Mouse (Mus musculus): Measurements from ENCODE around the gene Lrp11. TPM values are rescaled to one million over a fixed set of nuclear protein-coding genes. Genes with fewer than 3 reads are reported as not detected.
"Not testable (repeated sequence)": the region's sequence is repeated elsewhere in the genome, so short reads cannot be mapped to it uniquely, and the experiment has no call there.

Gene Lrp11
- polyA plus RNA-seq, 1 experiment from 2014 or later = 12.3 TPM

DNA sequence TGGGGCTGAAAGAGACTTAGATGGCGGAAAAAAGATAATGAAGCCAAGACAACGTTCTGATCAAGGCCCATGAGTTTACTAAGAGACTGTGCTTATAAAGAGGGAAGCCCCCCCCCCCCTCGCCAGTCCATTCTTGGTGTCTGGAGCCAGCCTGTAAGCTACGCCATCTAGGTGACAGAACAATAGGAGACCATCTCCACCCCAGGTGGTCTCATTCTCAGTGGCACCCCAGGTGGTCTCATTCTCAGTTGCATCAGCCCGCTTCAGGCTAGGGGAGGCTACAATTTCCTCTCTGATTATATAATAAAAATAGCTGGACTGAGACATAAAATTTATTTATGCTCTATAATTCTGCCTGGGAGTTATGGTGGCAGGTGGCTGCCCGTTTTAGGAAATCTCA lies 22.0 kb downstream of the Lrp11 start:
- 87% methylated on average over 6 of the region's 6 CpGs for WGBS (ENCODE audit: missing documents)
- Histone ChIP-seq H3K4me3 (ENCODE audit: inconsistent target) (no peak overlapping the region), H3K27ac (no peak overlapping the region), H3K36me3 (ENCODE audit: inconsistent target) (no peaks in the 10 kb centered on the region), H3K79me2 (ENCODE audit: inconsistent target) (no peaks in the 10 kb centered on the region)

DNA sequence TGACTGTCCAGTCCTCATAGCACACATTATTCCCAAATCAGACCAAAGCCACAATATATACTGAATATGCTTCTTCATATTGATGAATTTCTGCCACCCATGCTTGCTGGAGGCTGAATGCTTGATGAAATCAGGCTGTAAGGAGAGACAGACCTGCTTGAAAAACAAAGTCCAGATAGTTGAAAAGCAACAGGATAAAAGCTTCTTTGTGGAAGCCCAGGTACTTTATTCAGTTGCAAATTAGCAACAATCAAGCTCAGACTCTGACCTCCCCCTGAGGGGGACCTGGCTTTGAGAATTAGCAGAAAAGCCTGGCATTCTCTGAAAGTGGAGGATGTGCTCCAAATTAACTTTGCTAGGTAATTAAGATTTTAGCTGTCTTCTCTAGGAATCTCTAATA lies 22.6 kb downstream of the Lrp11 start:
- not testable (repeated sequence) for H3K36me3 ChIP-seq (ENCODE audit: inconsistent target); H3K4me3 ChIP-seq (ENCODE audit: inconsistent target); H3K79me2 ChIP-seq (ENCODE audit: inconsistent target); H3K27ac ChIP-seq

DNA sequence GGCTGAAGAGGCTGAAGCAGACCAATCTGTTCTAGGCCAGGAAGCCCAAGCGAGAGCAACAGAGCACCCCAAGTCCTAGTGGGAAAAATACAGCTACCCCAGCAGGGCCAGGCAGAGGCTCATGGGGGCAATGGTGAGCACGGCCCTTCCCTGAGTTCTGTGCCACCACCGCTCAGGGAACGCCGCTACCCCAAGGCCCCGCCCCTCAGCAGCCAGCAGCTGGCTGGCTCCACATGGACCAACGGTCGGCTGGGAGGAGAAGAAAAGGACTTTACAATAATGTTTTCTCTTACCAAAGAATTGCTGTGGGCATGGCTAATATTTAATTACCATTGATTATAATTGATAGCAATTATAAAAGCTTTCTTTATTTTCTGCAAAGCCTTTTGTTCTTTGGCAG lies 25.2 kb downstream of the Lrp11 start:
- Histone ChIP-seq H3K27ac (no peak overlapping the region), H3K79me2 (ENCODE audit: inconsistent target) (no peaks in the 10 kb centered on the region), H3K4me3 (ENCODE audit: inconsistent target) (no peak overlapping the region), H3K36me3 (ENCODE audit: inconsistent target) (no peaks in the 10 kb centered on the region)
- WGBS (ENCODE audit: missing documents) = 95% methylated on average over 8 of the region's 8 CpGs

DNA sequence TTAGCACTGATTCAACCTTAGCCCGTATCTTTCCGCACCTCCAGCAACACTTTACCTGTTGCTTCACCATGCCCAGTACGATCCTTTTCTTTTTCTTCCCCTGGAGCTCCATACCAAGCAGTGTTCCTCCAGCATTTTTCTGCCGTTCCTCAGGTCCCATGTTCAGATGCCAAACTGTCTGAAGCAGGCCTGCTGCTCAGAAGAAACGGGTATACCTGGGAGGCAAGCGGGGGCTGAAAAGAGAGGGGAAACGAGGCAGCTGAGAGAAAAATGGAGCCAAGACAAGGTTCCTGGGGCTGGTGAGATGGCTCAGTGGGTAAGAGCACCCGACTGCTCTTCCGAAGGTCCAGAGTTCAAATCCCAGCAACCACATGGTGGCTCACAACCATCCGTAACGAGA lies 27.5 kb downstream of the Lrp11 start:
- not testable (repeated sequence) for H3K27ac ChIP-seq; H3K36me3 ChIP-seq (ENCODE audit: inconsistent target)
- WGBS (ENCODE audit: missing documents) = 99% methylated on average over 7 of the region's 11 CpGs

DNA sequence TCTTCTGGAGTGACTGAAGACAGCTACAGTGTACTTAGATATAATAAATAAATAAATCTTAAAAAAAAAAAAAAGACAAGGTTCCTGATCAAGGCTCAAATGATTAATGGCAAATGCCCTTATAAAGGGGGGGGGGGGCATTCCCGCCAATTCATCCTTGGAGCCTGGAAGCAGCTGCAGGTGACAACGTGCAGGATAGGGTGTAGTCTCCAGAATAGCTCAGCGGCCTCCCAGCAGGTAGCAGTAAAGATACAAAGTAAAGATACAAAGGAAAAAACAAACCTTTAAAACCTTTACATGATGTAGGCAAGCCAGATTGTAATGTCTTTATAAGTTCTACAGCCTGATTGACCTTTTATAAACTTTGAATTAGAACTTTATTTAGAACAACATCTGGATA lies 28.0 kb downstream of the Lrp11 start:
- H3K4me3 ChIP-seq (ENCODE audit: inconsistent target); H3K27ac ChIP-seq; H3K36me3 ChIP-seq (ENCODE audit: inconsistent target); H3K79me2 ChIP-seq (ENCODE audit: inconsistent target): not testable (repeated sequence)
- 79% methylated on average over 3 of the region's 3 CpGs for WGBS (ENCODE audit: missing documents)

More for the DNA sequence above, 27.5 kb downstream of the Lrp11 start:
- not testable (repeated sequence) for H3K4me3 ChIP-seq (ENCODE audit: inconsistent target); H3K79me2 ChIP-seq (ENCODE audit: inconsistent target)

DNA sequence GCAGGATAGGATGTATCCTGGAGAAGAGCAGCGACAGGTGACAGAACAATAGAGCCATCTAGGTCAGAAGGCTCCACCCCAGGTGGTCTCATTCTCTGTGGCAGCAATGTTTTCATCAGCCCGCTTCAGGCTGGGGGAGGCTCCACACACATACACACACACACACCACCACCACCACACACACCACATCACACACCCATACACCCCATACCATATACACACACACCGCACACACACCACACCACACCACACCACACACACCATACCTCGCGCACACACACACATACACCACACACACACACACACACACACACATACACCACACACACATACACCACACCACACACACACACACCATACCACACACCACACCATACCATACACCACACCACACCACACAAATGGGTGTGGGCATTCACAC lies 30.2 kb downstream of the Lrp11 start:
- no peaks in the 10 kb centered on the region for H3K36me3 ChIP-seq (ENCODE audit: inconsistent target)
- no peak overlapping the region for H3K4me3 ChIP-seq (ENCODE audit: inconsistent target)
- no peak overlapping the region for H3K27ac ChIP-seq
- no peaks in the 10 kb centered on the region for H3K79me2 ChIP-seq (ENCODE audit: inconsistent target)
- WGBS (ENCODE audit: missing documents) = 98% methylated on average over 4 of the region's 5 CpGs

DNA sequence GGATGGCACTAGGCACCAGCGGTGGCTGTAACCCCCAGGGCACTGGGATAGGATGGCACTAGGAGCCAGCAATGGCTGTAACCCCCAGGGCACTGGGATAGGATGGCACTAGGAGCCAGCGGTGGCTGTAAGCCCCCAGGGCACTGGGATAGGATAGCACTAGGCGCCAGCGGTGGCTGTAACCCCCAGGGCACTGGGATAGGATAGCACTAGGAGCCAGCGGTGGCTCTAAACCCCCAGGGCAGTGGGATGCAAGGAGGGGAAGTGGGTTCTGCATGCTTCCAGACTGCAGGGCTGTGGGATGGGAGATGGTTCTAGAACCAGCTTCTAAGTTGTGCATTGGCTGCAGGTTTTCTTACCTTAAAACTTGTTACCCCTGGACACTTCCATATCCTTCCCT lies 31.1 kb downstream of the Lrp11 start:
- H3K4me3 ChIP-seq (ENCODE audit: inconsistent target) = no peak overlapping the region
- no peak overlapping the region for H3K27ac ChIP-seq
- WGBS (ENCODE audit: missing documents) = 94% methylated on average over 5 of the region's 5 CpGs
- no peaks in the 10 kb centered on the region for H3K79me2 ChIP-seq (ENCODE audit: inconsistent target)
- no peaks in the 10 kb centered on the region for H3K36me3 ChIP-seq (ENCODE audit: inconsistent target)

DNA sequence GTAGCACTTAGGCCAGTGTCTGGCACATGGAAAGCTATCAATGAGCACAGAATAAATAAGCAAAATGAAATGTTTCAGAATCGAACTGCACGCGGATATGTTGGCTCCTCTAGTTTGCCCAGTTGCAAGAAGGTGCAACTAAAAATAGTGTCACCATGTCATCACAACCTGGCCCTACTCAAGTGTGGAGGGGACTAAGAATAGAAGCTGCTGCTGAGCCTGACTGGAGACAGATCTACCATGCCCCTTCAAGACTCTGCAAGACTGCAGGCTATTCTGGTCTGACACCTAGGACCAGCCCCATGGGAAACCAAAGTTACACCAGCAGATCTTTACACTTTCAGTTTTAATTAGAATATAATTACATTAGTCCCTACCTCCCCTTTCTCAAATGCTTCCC lies 32.8 kb downstream of the Lrp11 start:
- Histone ChIP-seq H3K4me3 (ENCODE audit: inconsistent target) (no peak overlapping the region), H3K79me2 (ENCODE audit: inconsistent target) (no peaks in the 10 kb centered on the region), H3K36me3 (ENCODE audit: inconsistent target) (no peaks in the 10 kb centered on the region), H3K27ac (no peak overlapping the region)
- WGBS (ENCODE audit: missing documents) = 89% methylated on average over 3 of the region's 3 CpGs

DNA sequence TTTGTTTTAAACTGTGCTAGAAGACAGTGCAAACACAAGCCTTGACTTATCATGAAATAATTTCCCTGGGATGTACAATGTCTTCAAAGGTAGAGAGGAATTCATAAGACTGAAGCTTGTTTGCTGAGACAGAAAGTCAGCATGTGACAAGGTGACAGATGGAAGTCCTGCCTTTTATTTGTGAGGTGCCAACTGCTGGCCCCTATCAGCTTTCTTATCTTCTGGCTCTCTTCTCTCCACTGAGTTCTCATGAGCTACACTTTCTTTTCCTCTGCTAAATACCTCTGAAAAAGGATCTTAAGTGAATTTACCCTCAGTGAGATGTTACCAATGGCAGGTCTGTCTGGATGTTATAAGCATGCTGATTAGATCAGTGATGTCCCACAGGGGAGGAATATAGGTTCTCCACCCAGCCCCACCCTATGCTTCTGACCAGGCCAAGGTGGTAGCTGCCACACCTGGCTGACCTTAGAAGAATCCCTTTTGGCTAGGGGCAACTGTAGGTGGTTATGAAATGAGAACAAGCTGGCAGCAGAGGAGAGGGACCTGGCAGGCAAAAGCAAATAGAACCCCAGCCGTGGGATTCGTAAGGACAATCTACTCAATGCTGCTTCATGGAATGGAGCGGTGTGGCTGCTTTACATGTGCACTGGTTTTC lies 34.4 kb downstream of the Lrp11 start:
- no peaks in the 10 kb centered on the region for H3K79me2 ChIP-seq (ENCODE audit: inconsistent target)
- no peak overlapping the region for H3K4me3 ChIP-seq (ENCODE audit: inconsistent target)
- no peak overlapping the region for H3K27ac ChIP-seq
- H3K36me3 ChIP-seq (ENCODE audit: inconsistent target) = no peaks in the 10 kb centered on the region
- WGBS (ENCODE audit: missing documents) = 93% methylated on average over 3 of the region's 3 CpGs

DNA sequence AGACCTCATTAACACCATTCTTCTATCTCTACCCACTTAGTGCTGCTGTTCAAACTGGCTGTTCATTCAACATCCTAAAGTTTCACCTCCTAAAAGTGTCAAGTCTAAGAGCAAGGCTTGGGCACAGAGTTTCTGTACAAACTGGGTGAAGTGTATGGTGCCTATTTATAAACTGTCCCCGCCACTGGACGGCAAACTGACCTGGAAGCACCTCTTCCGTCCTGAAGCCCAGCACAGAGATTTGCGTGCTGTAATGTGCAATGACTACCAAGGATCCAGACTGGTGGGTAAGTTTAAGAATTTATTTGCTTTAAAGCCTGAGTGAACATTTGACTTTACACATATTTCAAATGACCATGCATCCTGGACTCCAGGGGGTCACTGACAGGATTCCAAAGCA lies 39.5 kb downstream of the Lrp11 start:
- Histone ChIP-seq H3K27ac (no peak overlapping the region), H3K4me3 (ENCODE audit: inconsistent target) (no peak overlapping the region), H3K36me3 (ENCODE audit: inconsistent target) (0 out of 2 replicates have a peak, but pooled peaks cover 6% of the 10 kb centered on the region), H3K79me2 (ENCODE audit: inconsistent target) (no peaks in the 10 kb centered on the region)
- 100% methylated on average over 4 of the region's 4 CpGs for WGBS (ENCODE audit: missing documents)

DNA sequence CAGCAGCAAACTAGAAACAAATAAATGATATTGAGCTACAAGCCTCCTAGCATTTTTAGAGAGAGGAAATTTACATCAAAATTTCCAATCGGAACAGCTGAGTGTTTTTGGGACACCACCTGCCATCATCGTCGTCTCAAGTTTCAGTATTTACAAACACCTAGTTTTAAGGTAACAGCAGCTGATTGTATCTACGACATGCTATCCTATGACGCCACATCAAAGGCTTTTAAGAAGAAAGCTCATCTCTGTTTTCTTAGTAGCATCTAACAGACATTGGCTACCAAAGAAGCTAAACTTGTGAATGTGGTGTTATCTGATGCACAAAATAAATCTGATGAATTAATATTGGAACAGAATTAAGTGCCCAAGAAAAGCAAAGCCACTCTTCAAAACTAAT lies 40.7 kb downstream of the Lrp11 start:
- Histone ChIP-seq H3K27ac (no peak overlapping the region), H3K36me3 (ENCODE audit: inconsistent target) (0 out of 2 replicates have a peak, but pooled peaks cover 6% of the 10 kb centered on the region), H3K4me3 (ENCODE audit: inconsistent target) (no peak overlapping the region), H3K79me2 (ENCODE audit: inconsistent target) (no peaks in the 10 kb centered on the region)
- 97% methylated on average over 5 of the region's 5 CpGs for WGBS (ENCODE audit: missing documents)

DNA sequence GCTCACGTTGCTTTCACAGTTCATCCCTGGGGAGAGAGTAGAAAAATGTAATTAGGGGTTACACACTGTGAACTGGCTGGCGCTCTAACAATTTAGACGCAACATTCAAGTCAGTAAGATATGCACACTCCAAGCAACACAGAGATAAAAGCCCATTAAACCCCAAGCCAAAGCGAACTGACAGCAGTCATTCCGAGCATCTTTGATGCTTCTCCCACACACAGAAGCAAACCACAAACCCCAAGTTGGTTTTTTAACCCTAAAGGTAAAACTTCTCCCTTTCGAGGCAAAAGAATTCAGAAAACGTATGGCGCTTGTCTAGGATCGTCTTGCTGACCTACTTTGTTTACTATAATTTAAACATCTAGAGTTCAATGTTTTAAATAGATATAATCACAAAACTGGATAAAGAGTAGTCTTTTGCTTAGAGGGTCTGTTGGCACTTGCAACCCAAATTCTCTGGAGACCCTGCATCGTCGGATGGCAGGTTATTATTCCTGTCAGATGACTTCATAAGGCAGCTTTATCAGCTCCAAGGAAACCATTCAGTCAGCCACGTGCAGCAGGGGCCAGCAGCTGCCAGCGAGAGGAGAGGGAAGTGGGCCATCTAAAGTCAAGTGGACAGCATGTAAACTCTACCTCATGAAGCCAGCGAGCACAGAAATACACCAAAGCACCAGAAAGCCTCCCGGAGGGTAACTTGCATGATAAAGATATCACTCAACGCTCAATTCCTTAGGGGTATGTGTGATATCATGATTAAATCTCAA lies 41.5 kb downstream of the Lrp11 start:
- Histone ChIP-seq H3K36me3 (ENCODE audit: inconsistent target) (0 out of 2 replicates have a peak, but pooled peaks cover 6% of the 10 kb centered on the region), H3K27ac (no peak overlapping the region), H3K4me3 (ENCODE audit: inconsistent target) (no peak overlapping the region), H3K79me2 (ENCODE audit: inconsistent target) (no peaks in the 10 kb centered on the region)
- 88% methylated on average over 13 of the region's 16 CpGs for WGBS (ENCODE audit: missing documents)

DNA sequence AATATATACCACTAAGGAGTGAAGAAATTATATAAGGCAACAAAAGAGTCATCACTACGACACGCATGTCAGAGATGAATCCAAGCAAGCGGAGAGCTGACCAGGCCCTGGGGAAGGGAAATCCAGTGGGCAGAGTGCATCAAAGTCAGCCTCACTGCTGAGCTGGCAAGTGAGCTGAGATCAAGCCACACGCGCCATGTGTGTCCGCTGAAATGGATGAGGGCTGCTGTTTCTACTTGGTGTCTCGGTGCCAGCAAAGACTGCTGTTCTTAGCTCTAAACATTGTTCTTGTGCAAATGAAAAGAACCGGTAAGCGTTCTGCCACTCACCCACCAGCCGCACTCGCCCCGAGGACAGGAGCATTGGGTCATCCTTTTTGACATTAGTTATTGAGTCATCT lies 50.8 kb downstream of the Lrp11 start:
- WGBS (ENCODE audit: missing documents) = 98% methylated on average over 12 of the region's 12 CpGs
- Histone ChIP-seq H3K36me3 (ENCODE audit: inconsistent target) (peaks cover 65% of the 10 kb centered on the region), H3K27ac (no peak overlapping the region), H3K4me3 (ENCODE audit: inconsistent target) (no peak overlapping the region), H3K79me2 (ENCODE audit: inconsistent target) (no peaks in the 10 kb centered on the region)

DNA sequence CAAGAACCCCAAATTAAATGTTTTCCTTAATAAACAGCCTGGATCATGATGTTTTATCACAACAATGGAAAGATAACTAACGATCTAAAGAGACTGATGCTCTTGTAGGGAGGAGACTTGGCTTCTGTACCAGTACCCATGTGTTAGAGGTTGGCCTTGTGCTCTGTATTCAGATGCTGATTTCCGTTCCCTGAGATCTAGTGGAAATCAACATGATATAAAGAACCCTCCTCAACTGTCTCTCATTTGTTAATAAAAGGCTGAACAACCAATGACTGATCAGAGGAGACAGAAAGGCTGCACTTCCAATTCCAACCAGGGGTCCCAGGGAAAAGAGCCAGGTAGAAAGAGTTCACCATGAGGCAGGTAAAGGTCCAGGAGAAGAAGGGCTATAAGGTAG lies 56.3 kb downstream of the Lrp11 start:
- no peak overlapping the region for H3K4me3 ChIP-seq (ENCODE audit: inconsistent target)
- 100% methylated on average over 2 of the region's 2 CpGs for WGBS (ENCODE audit: missing documents)
- H3K36me3 ChIP-seq (ENCODE audit: inconsistent target) = peaks cover 52% of the 10 kb centered on the region
- no peak overlapping the region for H3K27ac ChIP-seq
- H3K79me2 ChIP-seq (ENCODE audit: inconsistent target) = peaks cover 20% of the 10 kb centered on the region

DNA sequence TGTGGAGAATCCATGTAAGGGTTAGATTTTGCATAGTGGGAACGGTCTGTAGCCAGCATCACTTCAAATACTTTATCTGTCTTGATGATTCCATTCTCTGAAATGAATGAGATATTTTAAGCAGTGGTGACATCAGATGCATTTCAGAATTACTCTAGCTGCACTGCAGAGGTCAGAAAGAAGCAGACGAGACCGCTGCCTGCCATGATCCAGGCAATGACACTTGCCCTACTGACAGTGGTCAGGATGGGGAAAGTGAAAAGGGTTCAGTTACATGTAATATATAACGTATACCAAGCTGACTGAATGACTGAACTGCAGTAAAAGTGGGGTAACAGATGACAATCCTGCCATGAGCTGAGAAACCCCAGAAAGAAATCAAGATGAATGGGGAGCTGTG lies 59.5 kb downstream of the Lrp11 start:
- Histone ChIP-seq H3K79me2 (ENCODE audit: inconsistent target) (peaks cover 52% of the 10 kb centered on the region), H3K27ac (no peak overlapping the region), H3K36me3 (ENCODE audit: inconsistent target) (peaks cover 35% of the 10 kb centered on the region), H3K4me3 (ENCODE audit: inconsistent target) (no peak overlapping the region)
- 96% methylated on average over 4 of the region's 4 CpGs for WGBS (ENCODE audit: missing documents)

Measured in macrophage (primary cell).